In genomic region chr12:32910560-32911194, GRCm38 (mm10) we compare ENCODE assay signal across 8 mouse cellular contexts. TPM values are rescaled to one million over a fixed set of nuclear protein-coding genes. Genes with fewer than 3 reads are reported as not detected.
A peak's percentile ranks its signal among the peaks of the same experiment; 100 is the strongest.
DNase-seq lines count a peak whose midpoint lies in the region; ATAC-seq and TF ChIP-seq lines count a peak whose summit lies in the region.

No protein-coding gene starts in this region.

- WGBS in limb, embryonic 11.5 days = 39% methylated on average over 15 of the region's 15 CpGs
- 25% methylated on average over 15 of the region's 15 CpGs for WGBS in midbrain, embryonic 14.5 days

- no peak overlapping the region for H3K9ac ChIP-seq in limb, embryonic 11.5 days (ENCODE audit: low read length)
- no peak overlapping the region for H3K9ac ChIP-seq in midbrain, embryonic 14.5 days (replicated peaks; ENCODE audit: low read length)

- peak overlapping the region; percentile 23 for H3K4me2 ChIP-seq in limb, embryonic 11.5 days (ENCODE audit: low read depth, severe bottlenecking)
- peak overlapping the region; percentile 42 for H3K4me2 ChIP-seq in midbrain, embryonic 14.5 days (ENCODE audit: low read length)

- no peaks in the 10 kb centered on the region; the same call in 1 of the 2 replicates for H3K4me1 ChIP-seq in limb, embryonic 11.5 days (ENCODE audit: control insufficient read depth, insufficient read depth, low read length)
- H3K4me1 ChIP-seq in midbrain, embryonic 14.5 days (ENCODE audit: control insufficient read depth, insufficient read depth, low read length) = 0 out of 2 replicates have a peak, but pooled peaks cover 4% of the 10 kb centered on the region

- TF ChIP-seq CTCF in gastrocnemius, adult 2 months (IDR thresholded peaks at IDR 0.05) = peak; percentile 75

- H3K9me3 ChIP-seq in limb, embryonic 11.5 days (ENCODE audit: control insufficient read depth, low read length) = no peaks in the 10 kb centered on the region
- no peaks in the 10 kb centered on the region for H3K9me3 ChIP-seq in midbrain, embryonic 14.5 days (ENCODE audit: control insufficient read depth, low read length)

- H3K36me3 ChIP-seq in limb, embryonic 11.5 days (ENCODE audit: control insufficient read depth, insufficient read depth, low read length) = no peaks in the 10 kb centered on the region
- H3K36me3 ChIP-seq in midbrain, embryonic 14.5 days (ENCODE audit: control insufficient read depth, insufficient read depth, low read length) = no peaks in the 10 kb centered on the region

- DNase-seq in gastrocnemius, adult 2 months = peak; percentile 66
- DNase-seq in gastrocnemius, postnatal 36 days = no peak
- peak; percentile 73 for DNase-seq in NIH3T3 (ENCODE audit: low read depth)
- peak; percentile 21 to 54 for DNase-seq in heart, postnatal 10 days
- peak; percentile 76 for DNase-seq in limb, embryonic 11.5 days (ENCODE audit: low spot score)
- DNase-seq in midbrain, embryonic 14.5 days = peak; percentile 86
- DNase-seq in thymus, postnatal 4 days = peak; percentile 72

- intact Hi-C loops in gastrocnemius, adult 2 months (cut with DNase I) = loop anchor here (1.0 to 10.0 kb wide), 6 partner anchors 44 to 467 kb away; no protein-coding TSS in a partner anchor
- intact Hi-C loops in gastrocnemius, postnatal 36 days (cut with DNase I) = loop anchor here (5.0 to 10.0 kb wide), 2 partner anchors 197 to 224 kb away; no protein-coding TSS in a partner anchor
- intact Hi-C loops in heart, postnatal 10 days (cut with DNase I) = loop anchor here (5.0 kb wide), 5 partner anchors 42 to 517 kb away; partner anchors contain the start of genes Sypl and Twistnb

- H3K27ac ChIP-seq in gastrocnemius, adult 2 months = peak overlapping the region; percentile 71
- no peak overlapping the region for H3K27ac ChIP-seq in limb, embryonic 11.5 days (replicated peaks; ENCODE audit: low read depth, low read length)
- no peak overlapping the region for H3K27ac ChIP-seq in midbrain, embryonic 14.5 days (replicated peaks; ENCODE audit: low read depth, low read length)

- H3K4me3 ChIP-seq in gastrocnemius, adult 2 months = peak overlapping the region; percentile 63
- no peak overlapping the region for H3K4me3 ChIP-seq in limb, embryonic 11.5 days (ENCODE audit: low read depth, low read length)
- no peak overlapping the region; the same call in 1 of the 2 replicates for H3K4me3 ChIP-seq in midbrain, embryonic 14.5 days (replicated peaks; ENCODE audit: low read depth, low read length)

- peak; percentile 80 for ATAC-seq in common myeloid progenitor, adult 5-6 weeks (replicated peaks; ENCODE audit: low read depth, poor library complexity, severe bottlenecking)
- ATAC-seq in limb, embryonic 11.5 days (ENCODE audit: insufficient number of reproducible peaks, low FRiP score, low TSS enrichment, low read depth) = no peak
- ATAC-seq in midbrain, embryonic 14.5 days (ENCODE audit: low FRiP score, low TSS enrichment) = peak; percentile 31

- H3K27me3 ChIP-seq in limb, embryonic 11.5 days (ENCODE audit: control insufficient read depth, insufficient read depth, low read length) = no peaks in the 10 kb centered on the region
- H3K27me3 ChIP-seq in midbrain, embryonic 14.5 days (ENCODE audit: control insufficient read depth, insufficient read depth, low read length) = no peaks in the 10 kb centered on the region

RNA-seq across cellular contexts. Expression of gene Sypl, which starts 43.0 kb away (rescaled TPM):
- 100 to 1,000 TPM; 174 to 187 TPM for total RNA-seq in gastrocnemius, adult 2 months (2021)
- 100 to 1,000 TPM; 153 to 169 TPM for total RNA-seq in gastrocnemius, postnatal 36 days (2021)
- 68.3 and 107 TPM in 2 replicates for total RNA-seq in common myeloid progenitor, adult 5-6 weeks (2017)
- 10 to 100 TPM; 83.4 to 89.9 TPM for total RNA-seq in heart, postnatal 10 days (2021)
- 62.4 and 63.0 TPM in 2 replicates for polyA plus RNA-seq in limb, embryonic 11.5 days (2014; fragmentation: Nextera tagmentation; extraction: Ambion mirVana)
- polyA plus RNA-seq in midbrain, embryonic 14.5 days (2014; fragmentation: Nextera tagmentation; extraction: Ambion mirVana) = 34.2 and 39.4 TPM in 2 replicates

Comparison
In these comparisons a context has a peak if more than half of its experiments do, and no peak if none do; other contexts are left out.
1. DNase-seq: peak in gastrocnemius, adult 2 months (single experiment), NIH3T3 (single experiment), heart, postnatal 10 days (2 of 2), limb, embryonic 11.5 days (single experiment), midbrain, embryonic 14.5 days (single experiment) and thymus, postnatal 4 days (single experiment); none in gastrocnemius, postnatal 36 days (0 of 2).